Mouse (Mus musculus): ENCODE measurements around the gene Tbl1x.

GRCm38 (mm10) chrX:77510371-77511300 lies at the start of gene Tbl1x:
- TF ChIP-seq CTCF (IDR thresholded peaks at IDR 0.05), result peak; percentile 65
- TF ChIP-seq POLR2A (IDR thresholded peaks at IDR 0.05; ENCODE audit: insufficient read depth, low read depth, low read length), result no peak
